Mouse (Mus musculus) cerebellum, postnatal 14 days (tissue): ENCODE data around the gene Krt13.

Source experiments
- DNase-seq, 2 experiments: peaks; one replicate each; pipeline ENCODE4 v3.0.0; 2021; ENCODE audit warnings: mixed read lengths in 2 of 2

Gene Krt13

DNA sequence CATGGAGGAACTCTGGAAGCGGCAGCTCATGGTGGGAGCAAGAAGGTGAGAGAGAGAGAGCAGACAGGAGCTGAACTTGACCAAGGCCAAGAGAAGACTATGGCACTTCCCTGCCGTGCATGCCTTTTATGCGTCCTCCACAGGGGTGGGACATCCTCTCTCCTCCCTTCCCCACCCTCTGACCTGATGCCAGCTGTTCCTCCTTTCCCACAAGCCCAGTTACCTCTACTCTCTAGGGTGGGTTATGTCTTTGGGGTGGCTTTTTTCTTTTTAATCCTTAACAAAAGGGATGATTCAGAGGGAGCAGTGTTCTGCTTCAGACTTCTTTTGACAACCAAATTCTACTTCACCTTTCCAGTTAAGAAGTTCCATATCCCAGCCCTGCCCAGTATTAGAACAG lies at the start of gene Krt13:
TSS of gene Krt13 (minus strand) at position 101 of the 400 bp plus-strand sequence.
- no peak for DNase-seq

DNA sequence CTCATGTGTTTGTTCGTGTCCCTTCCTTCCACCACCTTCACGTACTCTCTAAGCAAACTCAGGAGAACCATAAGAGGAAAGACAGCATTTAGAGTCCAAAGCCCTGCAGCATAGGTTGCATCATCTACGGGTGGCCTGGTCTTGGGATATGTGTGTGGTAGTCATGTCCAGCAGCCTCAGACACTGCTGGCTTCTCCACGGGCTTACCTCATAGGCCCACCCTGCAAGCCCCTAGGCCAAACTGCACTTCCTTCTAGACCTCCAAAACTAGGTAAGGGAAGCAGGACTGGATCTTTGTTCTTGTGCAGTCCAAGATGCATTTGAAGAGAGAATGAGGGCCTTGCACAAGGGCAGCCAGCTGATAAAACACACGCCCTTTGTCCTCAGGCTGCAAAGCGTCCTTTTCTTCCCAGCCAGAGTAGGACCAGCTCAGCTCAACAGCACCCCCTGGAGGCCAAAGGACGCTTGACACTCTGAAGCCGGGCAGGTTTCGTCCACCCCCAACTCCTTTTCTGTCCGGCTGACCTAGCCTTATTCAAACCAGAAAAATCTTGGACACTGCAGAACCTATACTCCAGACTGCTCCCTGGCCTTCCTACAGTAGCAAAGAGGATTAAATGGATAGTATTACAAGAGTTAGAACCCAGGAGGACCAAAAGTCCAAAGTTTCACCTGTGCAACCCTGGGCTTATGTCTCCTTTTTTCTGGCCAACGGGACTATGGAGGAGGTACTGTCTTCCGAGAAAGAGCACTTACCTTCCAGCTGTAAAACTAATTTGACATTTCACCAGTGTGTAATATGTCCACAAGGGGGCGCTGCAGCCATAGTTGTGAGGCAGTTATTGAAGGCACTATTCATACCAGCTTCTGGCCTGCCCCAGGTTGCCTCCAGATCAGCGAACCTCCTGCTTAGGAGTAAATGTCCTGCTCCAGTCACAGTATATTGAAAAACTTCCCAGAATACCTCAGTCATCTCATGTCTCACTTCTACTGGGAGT lies 47.7 kb upstream of the Krt13 start:
- peak; percentile 85 to 92 for DNase-seq

DNA sequence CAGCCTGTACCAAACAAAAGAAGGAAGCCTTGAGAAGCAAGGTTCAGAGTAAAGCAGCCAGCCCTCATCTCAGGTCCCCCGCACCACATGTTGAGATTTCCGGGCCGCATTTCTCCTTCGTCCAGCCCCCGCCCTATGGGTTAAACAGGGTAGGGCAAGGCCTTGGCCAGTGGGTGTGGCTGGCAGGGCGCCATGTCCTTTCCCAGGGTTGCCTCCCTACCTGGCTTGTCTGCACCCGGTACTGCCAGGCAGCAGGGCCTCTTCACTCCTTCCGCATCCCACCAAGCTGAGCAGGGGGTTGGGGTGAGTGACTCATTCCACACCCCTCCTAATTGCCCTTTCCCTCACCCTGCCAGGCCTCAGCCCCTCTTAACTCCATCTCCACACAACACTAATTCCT lies 46.7 kb upstream of the Krt13 start:
- peak in 1 of 2 experiments; percentile 34 for DNase-seq

DNA sequence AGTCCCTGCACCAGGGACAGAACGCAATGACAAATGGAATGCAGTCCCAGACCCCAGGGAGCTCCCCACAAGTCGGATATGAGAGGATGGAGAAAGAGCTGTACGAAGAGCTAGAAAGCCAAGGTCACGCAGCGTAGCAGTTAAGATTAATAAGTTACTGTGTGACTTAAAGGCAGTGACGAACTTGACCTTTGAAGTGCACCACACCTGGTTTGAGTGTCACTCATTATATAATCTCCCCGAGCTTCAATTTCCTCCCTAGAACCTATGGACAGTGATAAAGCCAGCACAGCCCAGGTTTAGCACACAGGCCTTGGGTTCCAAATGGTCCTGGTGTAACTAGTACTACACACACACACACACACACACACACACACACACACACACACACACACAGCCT lies 43.0 kb upstream of the Krt13 start:
- DNase-seq: no peak

DNA sequence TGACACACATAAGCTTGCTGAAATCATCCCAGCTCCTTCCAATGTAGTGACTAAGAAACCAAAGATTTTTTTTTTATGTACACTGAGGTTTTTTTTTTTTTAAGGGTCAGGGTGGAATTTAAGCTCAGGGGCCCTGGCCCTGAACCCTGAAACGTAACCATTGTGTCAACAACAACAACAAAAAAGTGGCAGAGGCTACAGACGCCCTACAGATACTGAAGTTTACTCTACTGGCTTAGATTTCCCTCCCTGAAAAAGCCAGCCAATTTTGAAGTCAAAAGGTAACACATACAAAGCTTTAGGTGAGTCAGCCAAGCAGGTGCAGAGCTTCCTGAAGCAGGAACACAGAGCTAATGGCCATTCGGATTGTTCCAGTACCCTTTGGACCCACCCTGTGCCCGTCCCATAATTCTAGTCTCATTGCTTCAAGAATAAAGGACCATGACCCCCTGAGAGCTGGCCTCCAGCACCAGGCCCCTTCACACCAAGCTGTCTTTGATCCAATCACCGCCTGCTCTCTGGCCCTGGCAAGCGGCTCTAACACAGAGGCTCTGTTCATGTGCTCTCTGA lies 36.6 kb upstream of the Krt13 start:
- no peak for DNase-seq

DNA sequence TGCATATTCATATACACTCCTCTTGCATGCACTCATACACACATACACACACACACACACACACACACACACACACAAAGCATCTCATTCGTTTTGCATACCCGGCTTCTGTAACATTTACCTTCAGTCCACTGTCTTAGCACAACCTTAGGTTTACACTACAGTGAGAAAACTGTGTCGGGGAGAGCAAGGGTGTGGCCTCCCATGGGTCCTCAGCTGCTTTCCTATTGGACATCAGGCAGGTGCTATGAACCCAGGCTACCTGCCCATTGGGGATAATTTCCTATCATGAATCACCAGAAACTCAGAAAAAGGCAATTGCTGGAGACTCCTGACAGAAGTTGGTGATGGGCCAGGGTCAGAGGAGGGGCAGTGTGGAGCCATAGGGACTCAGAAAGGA lies 36.0 kb upstream of the Krt13 start:
- DNase-seq: no peak

DNA sequence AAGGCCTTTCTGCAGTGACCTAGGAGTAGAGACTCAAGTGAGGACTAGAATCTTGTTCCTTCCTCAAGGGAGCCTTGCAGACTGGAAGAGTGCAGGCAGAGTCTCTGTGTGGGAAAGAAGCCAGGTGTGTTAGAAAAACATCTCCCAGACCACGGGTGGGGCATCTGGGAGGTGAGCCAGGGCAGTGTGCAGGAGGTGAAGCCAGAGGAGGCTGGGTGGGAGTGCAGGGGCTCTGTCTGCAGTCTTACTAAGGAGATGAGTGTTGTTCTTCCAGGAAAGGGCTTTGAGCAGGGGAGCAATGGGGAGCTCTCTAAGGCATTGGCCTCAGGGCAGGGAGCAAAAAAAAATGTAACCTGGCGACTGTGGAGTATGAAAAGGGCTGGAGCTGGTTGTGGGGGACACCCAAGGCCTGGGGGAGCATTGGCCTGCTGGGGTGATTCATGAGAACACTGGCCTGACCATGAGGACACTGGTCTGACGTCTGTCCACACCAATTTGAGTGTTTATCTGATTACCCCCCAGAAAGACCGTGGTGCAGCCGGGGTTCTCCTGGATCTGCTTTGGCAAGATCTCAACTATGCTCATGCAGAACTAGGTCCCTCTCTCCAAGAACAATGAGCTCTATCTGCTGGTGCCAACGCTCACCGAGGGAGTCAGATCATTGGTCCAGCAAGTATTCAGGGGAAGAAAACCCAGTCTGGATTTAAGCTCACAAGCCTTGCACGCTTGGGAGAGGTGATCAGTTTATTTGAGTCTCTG lies 34.3 kb upstream of the Krt13 start:
- no peak for DNase-seq

DNA sequence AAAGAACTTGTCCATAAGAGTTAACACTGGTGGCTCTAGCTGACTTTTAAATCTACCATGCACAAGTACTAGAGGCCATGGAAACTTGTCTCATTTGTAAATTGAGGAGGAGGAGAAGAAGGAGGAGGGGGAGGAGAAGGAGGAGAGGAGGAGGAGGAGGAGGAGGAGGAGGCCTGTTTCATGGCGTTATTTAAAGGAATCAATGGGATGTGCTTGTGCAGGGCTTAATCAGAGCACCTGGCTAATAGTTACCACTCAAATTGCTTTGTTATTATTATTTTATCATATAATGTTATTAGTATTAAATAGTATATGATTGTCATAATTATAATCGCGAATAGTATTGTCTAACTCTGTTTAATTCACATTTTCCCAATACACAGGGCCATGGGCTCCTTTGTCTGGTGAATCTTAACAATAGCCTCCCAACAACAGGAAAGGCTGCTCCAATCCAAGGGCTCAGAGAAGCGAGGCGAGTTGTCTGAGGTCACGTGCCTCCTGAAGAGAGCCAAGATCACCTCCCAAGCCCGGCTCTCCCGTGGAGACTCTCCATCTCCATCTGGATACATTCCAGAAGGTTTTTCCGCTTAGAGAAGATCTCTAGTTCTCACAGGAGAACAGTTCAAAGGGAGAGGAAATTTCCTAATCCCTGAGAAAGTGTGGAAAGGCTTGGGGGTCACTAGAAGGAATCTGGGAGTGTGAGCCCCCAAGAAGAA lies 27.4 kb upstream of the Krt13 start, which contains the start of gene Krt19:
TSS of gene Krt19 (minus strand) at position 51 of the 716 bp plus-strand sequence.
- DNase-seq: peak; percentile 37 to 44

DNA sequence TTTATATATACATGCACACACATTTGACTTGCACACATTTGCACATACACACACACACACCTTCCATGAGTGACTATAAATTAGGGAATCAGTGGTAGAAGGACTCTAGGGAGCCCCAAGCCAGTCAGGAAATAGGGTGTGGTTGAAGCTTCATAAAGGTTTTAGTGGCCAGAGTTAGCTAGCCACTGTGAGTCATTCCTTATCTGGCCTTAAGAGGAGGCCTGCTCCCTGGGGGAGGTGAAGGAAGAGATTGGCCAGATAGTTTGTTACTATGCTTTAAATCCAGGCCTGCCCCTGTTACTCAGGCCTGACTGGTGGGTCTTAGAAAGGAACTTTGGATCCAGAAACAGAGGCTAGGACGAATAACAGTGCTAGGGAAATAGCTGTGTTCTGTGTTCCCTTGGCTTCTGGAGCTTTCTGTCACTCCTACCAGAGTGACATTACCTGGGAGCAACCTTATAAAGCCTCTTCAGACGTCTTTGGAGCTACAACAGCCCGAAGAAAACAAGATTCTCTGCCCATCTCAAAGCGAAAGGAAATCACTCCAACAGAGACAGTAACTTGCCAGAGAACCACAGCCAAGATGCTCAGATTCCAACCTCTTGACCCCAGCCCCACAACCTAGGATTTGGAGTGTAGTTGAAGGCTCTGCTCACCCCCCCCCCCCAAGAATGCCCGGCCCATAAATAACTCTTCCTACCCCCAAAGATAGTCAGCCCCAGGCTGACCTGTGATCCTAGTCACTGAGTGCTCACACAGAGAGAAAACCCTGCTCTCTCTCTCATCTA lies 26.4 kb upstream of the Krt13 start:
- DNase-seq: no peak

DNA sequence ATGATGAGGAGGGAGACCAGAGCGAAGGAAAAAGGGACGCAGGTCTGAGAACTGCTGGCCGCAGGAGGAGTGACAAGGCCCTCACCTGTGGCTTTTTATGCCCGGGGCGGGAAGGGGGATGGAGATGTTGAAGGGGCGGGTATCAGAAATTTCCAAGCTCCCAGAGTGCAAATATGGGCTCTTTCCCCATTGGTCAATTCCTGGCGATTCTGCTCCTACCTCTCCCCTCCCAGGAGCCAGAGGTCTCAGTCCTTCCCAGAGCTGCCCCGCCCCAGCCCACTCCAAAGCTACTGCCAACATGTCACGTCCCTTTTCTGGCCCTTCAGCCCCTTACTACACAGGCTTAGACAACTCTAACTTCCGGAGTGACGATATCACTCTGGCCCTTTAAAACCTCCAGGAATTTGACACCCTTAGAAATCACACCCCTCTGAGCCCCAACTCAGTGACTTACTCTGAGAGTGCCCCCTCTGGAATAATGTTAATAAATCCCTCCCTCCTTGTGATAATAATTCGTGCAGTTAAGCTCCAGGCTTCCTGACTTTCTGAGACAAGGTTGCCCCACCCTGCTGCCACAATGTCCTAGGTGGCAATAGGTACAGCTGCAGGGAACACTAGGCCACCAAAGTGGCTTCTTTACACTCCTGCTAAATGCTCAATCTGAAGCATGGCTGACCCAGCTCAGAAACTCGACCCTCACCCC lies 24.6 kb upstream of the Krt13 start:
- no peak for DNase-seq

DNA sequence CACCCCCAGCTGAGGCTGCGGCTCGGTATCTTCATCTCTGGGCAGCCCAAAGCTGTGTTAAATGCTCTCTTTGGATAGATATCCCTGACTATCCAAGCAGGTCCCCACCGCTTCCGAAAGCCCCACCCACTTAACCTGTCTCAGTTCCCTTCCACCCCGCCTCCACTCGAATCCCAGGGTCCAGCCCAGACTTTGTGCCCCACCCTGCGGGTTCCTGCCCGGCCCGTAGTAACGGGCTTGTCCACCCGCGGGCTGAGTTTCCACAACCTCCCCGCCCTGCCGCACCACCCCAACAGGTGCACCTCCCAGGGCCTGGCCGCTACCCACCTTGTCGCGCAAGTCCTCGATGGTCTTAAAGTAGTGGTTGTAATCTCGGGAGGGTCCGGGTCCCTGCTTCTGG lies 23.7 kb upstream of the Krt13 start:
- DNase-seq: no peak

DNA sequence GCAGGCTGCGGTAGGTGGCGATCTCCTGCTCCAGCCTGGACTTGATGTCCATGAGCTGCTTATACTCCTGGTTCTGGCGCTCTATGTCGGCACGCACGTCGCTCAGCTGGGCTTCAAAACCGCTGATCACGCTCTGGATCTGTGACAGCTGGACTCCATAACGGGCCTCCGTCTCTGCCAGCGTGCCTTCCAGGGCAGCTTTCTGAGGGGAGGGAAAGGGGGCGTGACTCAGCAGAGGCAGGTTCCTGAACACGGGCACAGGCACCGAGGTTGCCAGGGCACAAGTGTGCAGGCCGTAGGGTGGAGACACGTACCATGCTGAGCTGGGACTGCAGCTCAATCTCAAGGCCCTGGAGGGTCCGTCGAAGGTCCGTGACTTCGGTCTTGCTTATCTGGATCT lies 19.6 kb upstream of the Krt13 start:
- DNase-seq: no peak

DNA sequence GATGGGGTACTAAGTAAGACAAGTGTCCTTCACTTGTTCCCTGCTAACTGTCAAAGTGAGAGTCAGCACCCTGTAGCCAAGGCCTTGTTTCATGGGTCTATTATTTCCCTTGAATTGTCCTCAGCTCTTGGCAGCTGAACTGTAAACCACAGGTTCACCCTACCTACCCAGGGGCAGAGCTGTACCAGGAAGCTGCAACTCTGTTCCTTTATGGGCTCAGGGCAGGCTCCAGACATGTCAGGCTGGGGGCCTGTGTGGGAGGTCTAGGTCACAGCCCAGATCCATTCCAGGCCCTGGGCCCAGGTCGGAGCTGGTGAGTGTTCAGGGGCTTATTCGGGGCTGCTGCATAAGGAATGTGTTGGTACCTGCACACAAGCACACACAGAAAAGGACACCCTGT lies 18.0 kb upstream of the Krt13 start:
- DNase-seq: no peak

DNA sequence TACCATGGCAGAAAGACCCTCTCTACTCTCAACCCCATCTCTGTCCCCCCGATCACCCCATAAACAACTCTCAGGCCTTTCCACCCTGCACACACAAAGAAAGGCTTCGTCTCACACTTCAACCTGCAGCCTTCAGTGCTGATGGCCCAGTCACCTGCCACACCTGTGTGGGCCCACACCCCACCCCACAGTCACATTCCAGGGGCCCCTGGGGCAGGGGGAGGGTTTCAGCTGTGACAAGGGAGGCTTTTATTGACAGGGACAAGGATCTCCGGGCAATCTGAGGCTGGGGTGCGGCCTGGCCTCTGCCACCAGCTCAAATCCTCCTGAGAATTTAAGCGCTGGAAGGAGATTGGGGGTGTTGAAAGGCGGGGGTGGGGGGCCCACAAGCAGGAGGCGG lies 17.4 kb upstream of the Krt13 start:
- no peak for DNase-seq

DNA sequence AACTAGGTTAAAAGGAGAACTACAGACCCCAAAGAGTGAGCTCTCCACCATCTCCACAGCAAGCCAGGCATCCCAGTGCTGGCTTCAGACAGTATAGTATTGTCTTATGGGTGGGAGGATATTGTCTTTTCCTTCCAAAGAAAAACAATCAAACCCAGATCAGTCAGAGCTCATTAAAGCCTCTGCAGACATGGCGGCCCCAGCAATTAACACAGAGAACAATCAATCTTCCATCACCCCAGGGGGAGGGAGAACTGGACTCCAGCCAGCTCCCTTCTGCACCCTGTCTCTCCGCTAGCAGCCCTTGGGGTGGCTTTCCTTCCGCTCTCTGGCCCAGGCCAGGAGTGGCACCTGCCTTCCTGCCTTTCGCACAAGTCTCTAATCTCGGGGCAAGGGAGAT lies 16.3 kb upstream of the Krt13 start:
- DNase-seq: no peak

DNA sequence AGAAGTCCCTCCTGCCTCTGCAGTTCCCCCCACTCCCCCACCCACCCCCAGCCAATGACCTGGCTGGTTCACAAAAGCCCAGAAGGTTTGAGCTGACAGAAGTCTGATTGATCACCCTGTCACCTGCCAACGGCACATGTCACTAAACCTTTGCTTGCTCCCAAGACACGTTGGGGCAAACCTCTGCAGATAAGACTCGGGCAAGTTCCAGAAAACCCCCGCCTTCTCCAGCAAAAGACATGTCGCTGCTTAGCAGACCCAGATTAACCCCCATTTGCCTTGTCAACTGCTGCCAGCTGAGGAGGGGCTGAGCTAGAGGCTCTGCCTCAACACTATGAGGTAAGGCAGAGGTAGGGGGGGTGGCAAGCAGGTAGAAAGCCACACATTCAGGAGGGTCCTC lies 15.2 kb upstream of the Krt13 start:
- no peak for DNase-seq

DNA sequence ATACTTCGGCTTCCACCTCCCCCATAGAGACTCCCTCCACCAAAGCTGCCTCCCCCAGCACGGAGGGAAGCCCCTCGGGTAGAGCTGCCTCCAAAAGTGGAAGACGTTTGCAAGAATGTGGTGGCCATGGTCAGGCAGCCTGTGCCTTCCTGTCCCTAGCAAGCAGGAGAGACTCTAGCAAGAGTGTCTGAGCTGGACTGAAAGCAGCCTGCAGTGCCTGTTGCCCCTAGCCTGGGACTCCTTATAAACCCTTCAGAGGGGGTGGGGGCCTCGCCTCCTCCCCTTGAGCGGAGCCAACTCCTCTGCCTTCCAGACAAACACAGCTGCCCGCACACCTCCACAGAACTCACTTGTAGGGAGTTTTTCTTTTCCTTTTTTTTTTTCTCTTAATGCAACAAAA lies 14.4 kb upstream of the Krt13 start, which contains the start of gene Krt15:
TSS of gene Krt15 (minus strand) at position 198 of the 400 bp plus-strand sequence.
- no peak for DNase-seq

DNA sequence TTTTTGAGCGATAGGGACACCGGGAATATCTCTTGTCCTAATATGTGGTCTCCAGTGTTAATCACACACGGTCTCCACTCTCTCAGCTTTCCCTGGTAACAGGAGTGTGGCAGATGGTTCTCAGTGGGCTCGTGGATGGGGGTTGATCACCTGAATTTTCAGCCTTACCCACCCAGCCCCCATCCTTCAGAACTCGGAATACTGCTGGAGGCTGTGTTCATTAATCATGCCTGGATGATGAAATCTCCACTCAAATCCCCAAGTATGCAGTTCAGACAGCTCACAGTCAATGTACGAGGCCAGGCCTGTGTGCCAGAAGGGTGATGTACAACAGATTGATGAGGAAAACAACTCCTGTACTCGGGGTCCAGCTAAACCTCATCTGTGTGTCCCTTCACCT lies 3.5 kb upstream of the Krt13 start:
- peak; percentile 36 to 44 for DNase-seq

DNA sequence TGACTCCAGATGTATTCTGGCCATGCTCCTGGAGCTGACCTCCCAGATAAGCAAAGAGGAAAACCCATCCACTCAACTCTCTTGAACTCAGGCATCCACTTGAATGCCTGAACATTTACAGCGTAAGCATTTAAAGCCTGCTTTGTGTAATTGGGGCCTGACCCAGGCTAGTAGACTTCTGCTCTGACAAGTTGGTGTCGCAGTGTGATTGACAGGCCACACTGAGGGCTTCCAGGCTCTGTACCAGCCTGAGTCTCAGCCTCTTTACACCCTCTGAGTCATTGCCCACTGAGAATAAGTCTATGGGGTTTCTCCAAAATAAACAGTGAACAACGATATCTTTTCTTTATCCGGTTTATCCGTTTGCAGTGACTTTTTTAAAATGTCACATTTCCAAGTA lies 1.0 kb downstream of the Krt13 start:
- no peak for DNase-seq

DNA sequence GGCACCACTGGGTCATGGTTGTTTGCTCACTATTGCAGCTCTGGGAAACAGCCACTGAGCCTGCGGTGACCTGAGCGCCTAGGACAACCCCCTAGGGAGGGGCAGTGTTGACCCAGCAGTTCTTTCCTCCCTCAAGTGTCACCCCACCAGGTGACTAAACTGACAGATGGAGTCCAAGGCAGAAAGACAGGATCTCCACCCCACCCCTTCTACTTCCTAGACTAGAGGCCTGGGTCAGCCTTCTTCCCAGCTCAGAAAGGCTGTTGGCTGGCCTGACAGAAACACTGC lies 7.7 kb downstream of the Krt13 start:
- DNase-seq: no peak

DNA sequence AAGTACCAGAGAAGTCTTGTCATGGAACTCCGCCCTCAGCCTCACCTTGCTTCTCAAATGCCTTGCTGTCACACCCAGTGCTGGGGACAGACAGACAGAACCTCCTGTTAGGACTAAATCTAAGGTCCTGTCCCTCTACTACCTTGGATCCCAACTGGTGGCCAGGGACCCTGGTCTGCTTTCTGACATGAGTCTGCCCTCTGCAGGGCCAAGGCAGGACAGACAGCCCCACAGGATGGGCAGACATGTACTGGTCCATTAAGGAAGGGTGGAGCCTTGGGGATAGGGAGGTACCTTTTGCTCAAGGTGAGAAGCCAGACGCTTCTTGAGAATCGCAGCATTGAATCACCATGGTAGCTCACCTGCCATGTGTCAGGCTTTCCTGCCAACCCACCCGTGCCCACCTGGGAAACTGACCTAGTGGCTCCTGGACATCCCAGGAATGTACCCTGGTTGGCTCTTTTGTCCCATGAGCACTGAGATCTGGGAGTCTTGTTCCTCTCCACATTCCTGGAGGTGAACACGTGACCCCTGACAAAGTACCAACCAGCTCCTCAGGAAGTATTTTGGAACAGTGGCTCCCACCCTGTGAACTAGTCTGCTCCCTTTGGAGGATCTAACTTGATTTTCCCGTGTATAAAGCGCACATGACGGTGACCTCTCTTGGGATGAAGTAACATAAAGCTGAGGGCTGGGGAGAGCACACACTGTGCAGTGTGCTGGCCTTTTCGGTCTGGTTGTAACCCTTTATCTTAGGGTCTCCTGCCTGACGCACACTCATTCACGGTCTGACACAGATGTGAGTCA lies 8.2 kb downstream of the Krt13 start:
- no peak for DNase-seq
